Mouse (Mus musculus): ENCODE measurements at regions not wholly inside any gene's neighbourhood (a gene's known extent, or its start where the extent isn't known, plus 50 kb on each side); places are given as distances from the start of the nearest gene placed in this dataset.

DNA sequence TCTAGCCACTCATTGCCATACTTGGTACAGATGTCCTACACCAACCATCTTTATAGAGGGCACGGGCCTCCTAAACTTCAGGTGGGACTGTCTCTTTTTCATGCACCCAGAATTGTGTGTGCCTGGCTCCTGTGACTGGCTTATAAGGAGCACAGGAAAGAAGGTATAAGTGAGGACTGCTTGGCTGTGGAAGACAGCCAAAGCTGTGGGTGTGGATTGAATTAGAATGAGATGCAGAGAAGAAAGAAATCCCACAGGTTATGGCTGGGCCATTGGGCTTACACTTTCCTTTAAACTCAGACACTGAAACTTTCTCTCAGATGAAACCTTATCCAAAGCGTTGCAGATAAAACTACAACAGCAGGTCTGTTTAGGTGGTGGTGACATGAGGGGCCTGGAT is 239.5 kb upstream of the Fam160b2 start:
- no peak for DNase-seq

GRCm38 (mm10) chr14:70837528-70837927 is 237.9 kb upstream of the Fam160b2 start:
- DNase-seq = no peak

- no peak for DNase-seq
Observed at GRCm38 (mm10) chr14:70833238-70833637, 233.6 kb upstream of the Fam160b2 start.

DNA sequence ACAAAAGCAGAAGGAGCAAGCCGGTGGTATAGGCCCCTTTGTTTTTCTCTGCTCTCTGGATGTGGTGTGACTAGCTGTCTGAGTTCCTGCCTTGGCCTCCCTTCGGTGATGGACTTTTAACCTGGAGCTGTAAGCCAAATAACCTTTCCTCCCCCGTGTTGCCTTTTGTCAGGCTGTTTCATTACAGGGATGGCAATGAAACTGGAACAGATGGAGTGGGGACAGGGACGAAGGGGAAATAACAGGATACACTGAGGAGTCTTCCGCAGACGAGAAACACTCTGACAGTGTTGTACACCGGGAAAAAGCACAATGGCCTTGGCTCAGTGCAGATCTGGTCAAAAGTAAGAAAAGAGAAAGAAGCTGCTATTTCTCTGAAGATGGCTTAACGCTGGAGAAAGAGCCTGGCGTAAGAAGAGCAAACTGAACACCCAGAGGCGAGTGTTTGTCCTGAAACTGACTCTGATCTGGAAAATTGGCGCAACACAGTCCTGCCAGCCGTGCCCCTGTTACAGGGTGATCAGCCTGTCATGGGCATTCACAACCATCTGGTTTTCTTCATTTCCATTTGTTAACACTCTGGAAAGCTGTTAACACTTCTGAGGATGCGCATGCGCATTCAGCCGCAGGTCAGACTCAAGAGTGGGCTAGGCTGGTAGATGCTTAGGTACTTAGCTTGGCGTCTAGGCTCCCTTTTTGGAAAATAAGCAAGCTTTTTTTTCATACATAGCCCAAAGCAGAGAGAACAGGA is 233.0 kb upstream of the Fam160b2 start:
- peak; percentile 4 to 7 for DNase-seq

DNA sequence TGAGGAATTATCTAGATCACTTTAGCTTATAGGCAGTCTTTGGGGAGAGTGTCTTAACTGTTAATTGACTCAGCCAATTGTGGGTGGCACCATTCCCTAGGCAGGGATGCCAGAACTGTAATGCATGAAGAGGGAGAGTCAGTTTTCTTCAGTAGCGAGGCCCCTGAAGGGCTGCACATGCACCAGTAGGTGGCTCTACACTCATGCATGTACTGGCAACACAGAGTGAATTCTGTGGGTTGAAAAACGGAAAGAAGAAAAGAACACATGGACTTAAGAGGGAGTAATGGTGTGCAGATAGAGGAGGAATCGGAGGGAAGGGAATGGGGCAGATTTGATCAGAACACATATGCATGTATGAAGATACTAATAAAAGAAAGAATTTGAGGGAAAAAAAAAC is 232.4 kb upstream of the Fam160b2 start:
- no peak for DNase-seq

Measured in cerebellum, postnatal 36 days (tissue).